Mouse (Mus musculus) T-helper 17 cell (primary cell): Measurements from ENCODE around the gene Akr1b3.
"Not testable (repeated sequence)": the region's sequence is repeated elsewhere in the genome, so short reads cannot be mapped to it uniquely, and the experiment has no call there.

ENCODE experiments used
- in situ Hi-C, 2 experiments: fragments of 300-600 bp; cut with MboI, MseI; formaldehyde crosslinking; loops; 1 replicate in 1 of 2; 2 replicates in 1 of 2; pipeline ENCODE4 v1.15.1; 2025; ENCODE audit warnings: high pct_unique_total_duplicates in 2 of 2

Akr1b3 gene

DNA sequence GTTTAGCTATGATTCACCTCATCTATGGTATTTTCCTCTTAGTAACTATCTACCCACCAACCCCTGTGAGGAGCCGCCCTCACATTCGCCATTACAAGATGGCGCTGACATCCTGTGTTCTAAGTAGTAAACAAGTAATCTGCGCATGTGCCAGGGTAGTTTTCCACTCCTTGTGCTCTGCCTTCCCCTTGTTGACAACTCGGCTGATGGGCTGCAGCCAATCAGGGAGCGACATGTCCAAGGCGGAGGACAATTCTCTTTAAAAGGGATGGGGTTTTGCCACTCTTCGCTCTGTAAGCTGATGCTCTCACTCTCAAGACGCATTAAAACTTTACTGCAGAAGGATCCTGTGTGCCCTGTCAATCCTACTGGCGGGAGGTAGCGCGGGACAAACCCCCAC, 14.5 kb upstream of the Akr1b3 start:
- in situ Hi-C loops: not testable (repeated sequence)

DNA sequence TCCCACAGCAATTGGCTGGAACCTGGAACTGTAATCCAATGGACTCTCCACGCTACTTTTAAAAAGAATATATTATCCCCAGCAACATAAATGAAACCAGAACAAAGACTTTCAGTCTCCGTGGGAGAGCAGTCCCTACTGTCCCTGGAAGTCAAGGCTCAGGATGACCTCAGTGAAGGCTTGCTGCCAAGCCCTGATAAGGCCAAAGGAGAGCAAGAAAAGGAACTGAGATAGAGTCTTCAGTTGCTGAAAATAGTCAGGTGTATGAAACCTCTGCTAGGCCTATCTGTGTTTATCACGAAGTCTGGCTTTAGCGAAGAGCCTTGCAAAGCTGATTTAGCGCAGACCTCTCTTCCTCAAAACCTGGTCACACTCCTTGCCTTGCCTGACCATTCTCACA, 14.1 kb upstream of the Akr1b3 start:
- in situ Hi-C loops: no loop called here

DNA sequence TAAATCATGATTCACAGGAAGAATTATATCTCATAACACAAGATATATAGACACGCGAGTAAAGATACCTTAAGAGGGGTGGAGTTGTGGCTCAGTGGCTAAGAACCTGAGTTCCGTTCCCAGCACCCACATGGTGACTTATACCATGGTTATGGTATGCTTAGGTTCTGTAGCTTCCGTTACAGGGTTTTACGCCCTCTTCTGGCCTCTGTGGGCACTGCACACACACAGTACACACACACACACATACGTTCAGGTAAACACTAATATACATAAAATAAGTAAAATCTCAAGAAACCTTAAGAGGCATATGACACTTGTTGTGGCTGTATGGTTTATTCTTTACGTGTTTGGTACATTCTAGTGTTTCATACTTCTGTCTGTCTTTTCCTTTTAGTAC, 4.8 kb upstream of the Akr1b3 start:
- in situ Hi-C loops: no loop called here

DNA sequence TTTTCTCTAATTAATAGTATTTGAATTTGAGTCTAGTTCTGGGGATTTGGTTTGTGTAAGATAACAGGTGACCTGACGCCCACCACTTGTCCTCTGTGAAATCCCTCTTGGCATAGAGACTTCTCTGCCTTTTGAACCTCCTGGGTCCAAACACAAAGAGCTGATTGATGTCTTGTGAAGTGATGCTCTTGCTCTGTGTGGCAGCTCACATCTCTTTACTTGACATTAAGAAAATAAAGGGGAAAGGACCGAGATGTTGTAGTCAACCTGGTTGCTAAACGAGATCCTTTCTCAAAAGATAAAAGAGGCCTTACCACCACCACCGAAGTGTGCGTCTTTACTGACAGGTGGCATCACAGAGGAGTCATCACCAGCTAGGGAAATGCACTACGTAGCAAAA, 1.4 kb upstream of the Akr1b3 start:
- in situ Hi-C loops: no loop called here

- in situ Hi-C loops: no loop called here
Observed at GRCm38 (mm10) chr6:34318172-34318571, 894 bp upstream of the Akr1b3 start.

DNA sequence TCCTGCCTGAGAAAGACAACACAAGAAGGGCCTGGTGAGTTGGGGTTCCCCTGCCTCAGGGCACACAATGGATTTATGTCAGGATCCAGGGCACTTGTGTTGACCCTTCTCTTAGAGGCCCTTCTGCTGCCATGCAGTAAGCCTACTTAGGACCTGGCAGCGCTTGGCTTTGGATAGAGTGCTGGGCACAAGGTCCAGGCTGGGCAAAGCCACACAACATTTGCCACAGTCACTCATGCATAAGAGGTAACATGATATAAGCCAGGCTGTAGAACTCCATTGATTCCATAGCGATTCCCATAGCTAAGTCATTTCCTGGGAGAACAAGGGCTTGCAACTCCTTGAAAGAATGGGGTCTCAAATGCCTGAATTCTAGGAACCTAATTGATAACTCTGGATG, 3.4 kb downstream of the Akr1b3 start:
- in situ Hi-C loops: no loop called here

DNA sequence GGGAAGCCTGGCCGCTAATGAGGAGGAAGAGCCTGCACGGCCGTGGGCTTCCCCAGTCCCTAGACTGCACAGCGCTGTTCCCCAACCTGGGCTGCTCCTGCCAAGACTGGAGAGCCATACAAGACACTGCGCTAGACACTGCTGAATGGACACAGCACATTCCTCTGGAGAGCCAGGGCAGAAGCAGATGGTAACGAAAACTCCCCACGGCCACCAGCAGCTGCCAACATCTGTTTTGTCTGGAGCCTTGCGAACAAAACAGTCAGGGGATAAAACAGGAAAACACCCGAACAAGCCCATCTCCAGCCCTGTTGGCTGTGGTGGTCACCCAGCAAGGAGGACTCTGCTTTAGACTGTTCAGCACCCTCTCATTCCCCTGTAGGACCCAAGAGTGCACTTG, 3.9 kb downstream of the Akr1b3 start:
- in situ Hi-C loops: no loop called here

DNA sequence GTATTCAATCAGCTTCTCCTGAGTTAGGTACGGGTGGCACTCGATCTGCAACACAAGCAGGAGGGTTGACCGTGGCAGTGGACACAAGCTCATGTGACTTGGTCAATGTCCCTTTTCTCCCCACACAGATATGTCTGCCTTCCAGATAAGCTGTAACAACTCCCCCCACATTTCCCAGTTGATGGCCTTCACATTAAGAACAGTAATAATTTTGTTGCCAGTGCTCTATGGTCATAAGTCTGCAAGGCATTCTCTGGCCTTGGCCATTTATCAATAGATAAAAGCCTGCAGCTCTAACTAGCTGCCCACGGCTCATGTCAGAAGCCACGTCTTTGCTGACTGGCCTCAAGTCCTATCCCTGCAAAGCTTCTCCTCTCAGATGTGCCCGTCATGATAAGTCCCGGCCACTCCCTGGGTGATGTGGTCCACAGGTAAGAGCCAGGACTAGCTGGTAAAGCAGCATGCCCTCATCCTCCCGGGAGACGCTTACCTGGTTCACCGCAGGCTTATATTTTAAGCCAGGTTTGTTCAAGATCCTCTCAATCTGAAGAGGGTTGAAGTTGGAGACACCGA, 7.2 kb downstream of the Akr1b3 start:
- in situ Hi-C loops: no loop called here

GRCm38 (mm10) chr6:34309526-34309925, 7.8 kb downstream of the Akr1b3 start:
- in situ Hi-C loops: no loop called here

GRCm38 (mm10) chr6:34306797-34307196, 10.5 kb downstream of the Akr1b3 start:
- in situ Hi-C loops: no loop called here

- in situ Hi-C loops: no loop called here
Observed at GRCm38 (mm10) chr6:34304675-34305241, 12.5 kb downstream of the Akr1b3 start.

- in situ Hi-C loops: no loop called here
Observed at GRCm38 (mm10) chr6:34297055-34297454, 20.2 kb downstream of the Akr1b3 start.

DNA sequence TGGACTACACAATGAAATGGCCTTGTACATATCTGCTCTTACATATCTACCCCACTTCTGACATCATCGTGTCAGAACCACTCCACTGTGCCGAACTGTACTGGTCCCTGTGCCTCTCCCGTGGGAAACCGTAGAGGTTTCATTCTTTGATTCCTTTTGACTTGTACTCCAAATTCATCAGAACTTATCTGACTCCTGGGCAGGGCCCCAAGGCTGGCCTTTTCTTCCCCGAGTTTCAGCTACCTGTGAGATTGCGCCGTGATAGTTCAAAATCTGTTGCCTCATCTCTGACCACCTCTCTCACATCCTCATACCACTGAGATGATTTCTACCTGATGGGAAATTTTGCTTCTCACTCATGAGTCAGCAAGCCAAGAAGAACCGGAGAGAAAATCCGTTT, 21.8 kb downstream of the Akr1b3 start:
- in situ Hi-C loops: no loop called here

GRCm38 (mm10) chr6:34292882-34293487, 24.3 kb downstream of the Akr1b3 start:
- in situ Hi-C loops: loop anchor here (5.0 kb wide), 4 partner anchors 44 to 469 kb away; no protein-coding TSS in a partner anchor

DNA sequence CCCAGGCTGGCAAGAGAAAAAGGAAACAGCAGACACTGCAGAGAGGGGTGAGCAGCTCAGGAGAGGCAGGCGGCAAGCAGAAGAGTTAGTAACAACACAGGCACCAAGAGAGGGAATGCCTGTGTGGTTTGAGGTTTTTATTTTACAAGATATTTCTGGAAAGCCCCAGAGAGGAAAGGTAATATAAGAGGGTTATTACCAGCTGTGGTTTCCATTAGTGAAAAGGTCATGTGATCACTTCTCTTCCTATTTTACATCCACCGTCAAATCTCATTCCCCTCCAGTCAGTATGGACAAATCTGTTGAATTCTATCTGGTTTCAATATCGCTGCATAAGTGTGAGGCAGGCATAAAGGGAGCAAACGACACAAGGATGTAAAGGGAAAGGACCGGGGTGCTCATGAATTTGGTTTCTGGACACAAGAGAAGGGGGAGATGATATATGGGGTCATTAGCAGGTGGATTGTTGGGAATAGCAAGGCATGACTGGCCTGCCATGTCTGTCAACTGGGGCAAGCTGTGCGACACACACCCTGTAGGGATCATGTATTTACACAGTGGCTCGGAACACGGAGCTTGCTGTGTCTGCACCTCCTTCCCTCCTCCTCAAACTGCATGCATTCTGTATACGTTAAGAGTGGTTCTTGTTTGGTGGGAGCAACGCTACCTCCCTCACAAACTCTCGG, 24.9 kb downstream of the Akr1b3 start:
- in situ Hi-C loops: loop anchor here (5.0 kb wide), 4 partner anchors 45 to 470 kb away; no protein-coding TSS in a partner anchor

GRCm38 (mm10) chr6:34290681-34291080, 26.6 kb downstream of the Akr1b3 start:
- in situ Hi-C loops: loop anchor here (5.0 kb wide), 4 partner anchors 47 to 472 kb away; no protein-coding TSS in a partner anchor

- in situ Hi-C loops: loop anchor here (5.0 kb wide), 4 partner anchors 47 to 472 kb away; no protein-coding TSS in a partner anchor
Observed at GRCm38 (mm10) chr6:34290091-34290490, 27.2 kb downstream of the Akr1b3 start.

- in situ Hi-C loops: no loop called here
Observed at GRCm38 (mm10) chr6:34288098-34288497, 29.2 kb downstream of the Akr1b3 start.

GRCm38 (mm10) chr6:34286841-34287240, 30.4 kb downstream of the Akr1b3 start:
- in situ Hi-C loops: no loop called here

DNA sequence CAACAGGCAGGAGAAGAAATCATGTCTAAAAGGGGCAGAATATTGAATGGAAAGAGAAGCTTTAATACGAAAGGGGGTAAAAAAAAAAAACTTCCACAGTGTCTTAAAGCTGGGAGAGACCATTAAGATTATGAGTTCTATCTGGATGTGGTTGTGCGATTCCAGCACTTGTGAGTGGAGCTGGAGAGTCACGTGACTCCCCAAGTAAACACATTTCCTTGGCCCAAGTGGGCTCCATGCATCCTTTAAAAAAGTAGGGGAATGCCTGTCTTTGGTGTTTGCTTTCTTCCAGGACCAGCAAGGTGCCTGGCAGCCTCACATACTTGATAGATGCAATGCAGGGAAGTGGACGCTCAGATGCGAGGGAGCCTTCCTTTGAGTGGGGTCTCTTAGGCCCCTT, 38.9 kb downstream of the Akr1b3 start:
- in situ Hi-C loops: no loop called here

DNA sequence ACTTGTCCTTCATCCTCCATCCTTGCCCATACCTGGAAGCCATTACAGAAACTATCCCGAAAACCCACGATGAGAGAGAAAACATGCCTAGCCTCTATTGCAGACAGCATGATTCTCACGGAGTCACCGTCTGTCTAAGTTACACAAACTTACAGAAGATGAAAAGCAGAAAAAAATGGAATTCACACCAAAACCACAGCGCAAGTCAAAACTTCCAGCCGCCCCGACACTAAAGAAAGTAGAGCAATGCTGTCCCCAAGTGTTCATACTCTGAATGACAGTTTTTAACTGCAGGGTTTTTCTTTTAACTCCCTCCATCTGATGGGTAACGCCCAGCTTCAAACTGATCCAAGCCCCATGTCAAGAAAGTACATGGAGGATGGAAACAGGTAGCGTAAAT, 39.6 kb downstream of the Akr1b3 start:
- in situ Hi-C loops: no loop called here

DNA sequence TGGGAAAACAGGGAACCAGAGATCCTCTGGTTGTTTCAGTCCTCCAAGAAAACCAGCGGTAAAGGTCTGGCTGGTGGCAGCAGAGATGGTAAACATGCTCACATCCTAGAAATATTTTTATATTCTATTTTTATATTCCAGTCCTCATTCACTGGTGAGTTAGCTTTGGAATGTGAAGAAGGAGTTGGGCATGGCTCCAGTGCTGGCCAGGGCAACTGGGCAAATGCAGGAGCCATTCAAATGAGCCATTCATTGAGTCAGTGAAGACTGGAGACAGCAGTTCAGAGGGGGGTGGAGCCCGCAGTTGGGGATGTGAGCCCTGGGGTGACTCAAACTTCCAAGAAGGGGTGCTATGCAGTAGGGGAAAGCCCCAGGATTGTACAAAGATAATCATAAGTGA, 42.9 kb downstream of the Akr1b3 start:
- in situ Hi-C loops: loop anchor here in 1 of 2 experiments (5.0 kb wide), 1 partner anchor 97 kb away; the partner anchor contains the start of gene Slc35b4
